Mouse (Mus musculus) neural tube, embryonic 13.5 days (tissue): Measurements from ENCODE around the gene Platr17. TPM values are rescaled to one million over a fixed set of nuclear protein-coding genes. Genes with fewer than 3 reads are reported as not detected.

ENCODE experiments used
- ATAC-seq: fragments of 200-750 bp; cut with Nextera tagmentation; 2 replicates; pipeline ENCODE4 v1.8.0; 2017; ENCODE audit warnings: low read depth, mild to moderate bottlenecking, moderate TSS enrichment, moderate library complexity
- H3K27ac ChIP-seq: fragments of 300-500 bp; sonication (generic); replicated peaks from 2 replicates; pipeline ENCODE4 v1.5.1; 2015; ENCODE audit warnings: moderate library complexity, mild to moderate bottlenecking, inconsistent platforms
- H3K27me3 ChIP-seq: fragments of 300-500 bp; sonication (generic); 2 replicates; pipeline ENCODE4 v1.6.1; 2015; ENCODE audit warnings: mild to moderate bottlenecking, inconsistent platforms
- H3K36me3 ChIP-seq: fragments of 300-500 bp; sonication (generic); 2 replicates; pipeline ENCODE4 v1.6.1; 2015; ENCODE audit warnings: mild to moderate bottlenecking, inconsistent platforms
- H3K4me1 ChIP-seq: fragments of 300-500 bp; sonication (generic); replicated peaks from 2 replicates; pipeline ENCODE4 v1.6.1; 2015; ENCODE audit warnings: inconsistent platforms
- H3K4me2 ChIP-seq: fragments of 300-500 bp; sonication (generic); 2 replicates; pipeline ENCODE4 v1.6.1; 2015; ENCODE audit warnings: inconsistent platforms, mild to moderate bottlenecking, moderate library complexity
- H3K4me3 ChIP-seq: fragments of 300-500 bp; sonication (generic); 2 replicates; pipeline ENCODE4 v1.5.1; 2015; ENCODE audit warnings: mild to moderate bottlenecking, inconsistent platforms
- H3K9ac ChIP-seq: fragments of 300-500 bp; sonication (generic); 2 replicates; pipeline ENCODE4 v1.6.1; 2015; ENCODE audit warnings: moderate library complexity, mild to moderate bottlenecking, inconsistent platforms
- H3K9me3 ChIP-seq: fragments of 300-500 bp; sonication (generic); 2 replicates; pipeline ENCODE4 v1.6.1; 2016; ENCODE audit warnings: inconsistent platforms
- WGBS: fragments of 180-500 bp; shearing (Covaris S2); methylation state at CpG from one replicate; pipeline ENCODE4 v1.1.7; 2015; 5-methylcytosine and 5-hydroxymethylcytosine counted together
- polyA plus RNA-seq: library from polyadenylated mRNA; unstranded; fragments of >200 nt; fragmentation: Nextera tagmentation; extraction: Ambion mirVana; gene quantifications from 2 replicates; pipeline ENCODE4 v1.2.1, GENCODE M21; 2015

Platr17 gene
- polyA plus RNA-seq, 1 experiment from 2014 or later, result 0.43 TPM

DNA sequence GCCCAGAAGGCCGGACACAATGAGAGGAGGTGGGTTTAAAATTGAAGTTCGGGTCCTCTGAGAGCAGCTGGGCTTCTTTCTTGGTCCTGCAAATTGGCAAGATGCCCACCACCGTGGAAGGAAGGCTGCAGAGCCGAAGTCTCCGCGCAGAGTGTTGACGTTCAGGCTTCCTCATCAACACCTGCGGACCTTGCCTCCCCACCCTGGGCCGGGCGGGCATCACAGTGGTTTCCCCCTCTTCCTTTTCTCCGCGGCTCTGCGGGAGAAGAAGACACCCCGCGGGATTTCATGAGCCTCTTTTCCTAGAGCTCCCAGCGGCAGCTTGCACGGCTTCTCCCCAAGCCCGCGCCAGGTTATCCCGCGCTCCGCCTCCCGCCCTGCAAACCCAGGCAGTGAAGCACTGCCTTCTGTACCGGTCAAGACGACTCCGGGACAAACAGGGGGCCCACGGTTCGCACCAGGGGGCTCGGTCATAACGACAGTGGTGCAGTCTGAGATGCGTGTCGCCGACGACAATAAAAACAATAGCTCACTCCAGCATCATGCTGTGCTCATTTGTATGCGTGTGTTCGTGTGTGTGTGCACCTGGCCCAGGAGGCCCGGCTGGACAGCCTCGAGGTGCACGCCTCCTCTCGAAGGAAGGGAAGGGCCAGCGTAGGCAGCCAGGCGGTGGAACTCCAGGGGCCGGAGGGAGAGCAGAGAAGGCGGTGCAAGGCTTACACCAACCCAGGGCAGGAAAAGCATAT lies 3.6 kb downstream of the Platr17 start:
- no peaks in the 10 kb centered on the region for H3K9me3 ChIP-seq

DNA sequence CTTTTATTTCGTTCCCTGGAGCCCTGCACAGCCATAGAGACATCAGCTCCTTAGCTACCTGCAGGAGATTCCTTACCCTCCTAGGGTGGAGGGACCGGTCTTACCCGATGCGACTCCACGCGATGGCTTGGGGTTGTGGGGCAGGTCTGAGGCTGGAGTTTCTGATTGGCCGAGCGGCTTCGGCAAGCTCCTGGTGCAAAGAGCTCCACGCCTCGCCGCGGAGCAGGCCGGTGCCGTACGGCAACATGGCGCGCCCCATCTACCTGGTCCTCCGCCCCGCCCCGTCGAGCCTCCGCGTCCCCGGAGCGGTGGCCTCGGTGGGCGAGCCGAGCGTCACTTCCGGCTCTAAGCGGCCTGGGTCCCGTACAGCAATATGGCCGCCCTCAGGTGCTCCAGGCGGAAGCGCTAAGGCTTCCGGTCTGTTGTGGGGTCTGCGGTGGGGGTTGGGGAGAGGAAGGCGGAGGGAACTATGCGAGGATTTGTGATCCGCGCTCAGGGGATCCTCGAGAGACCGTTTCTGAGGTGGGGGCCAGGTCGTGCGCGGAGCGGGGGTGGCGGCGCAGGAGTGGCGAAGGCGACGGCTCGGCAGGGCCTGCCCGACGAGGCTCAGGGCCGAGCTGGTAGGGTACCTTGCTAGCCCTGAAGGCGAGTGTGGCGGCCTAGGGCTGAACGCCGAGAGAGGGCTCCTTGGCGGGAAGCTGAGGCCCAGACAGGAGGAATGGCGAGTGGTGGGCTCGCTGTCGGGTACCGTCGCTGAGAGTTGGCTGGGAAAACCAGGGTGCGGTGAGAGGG lies 4.3 kb downstream of the Platr17 start, which contains the start of gene Daxx:
Gene Daxx (plus strand): TSS at position 338 of the 792 bp plus-strand sequence.
- Histone ChIP-seq H3K4me1 (peaks cover 41% of the 10 kb centered on the region), H3K4me3 (peak within 1 kb of the TSS; percentile 88), H3K27ac (peak within 1 kb of the TSS; percentile 94), H3K27me3 (no peaks in the 10 kb centered on the region), H3K36me3 (peaks cover 36% of the 10 kb centered on the region), H3K4me2 (peak within 1 kb of the TSS; percentile 94), H3K9ac (peak within 1 kb of the TSS; percentile 92), H3K9me3 (no peaks in the 10 kb centered on the region)
- WGBS, result under 1% methylated on average over 68 of the region's 68 CpGs
- ATAC-seq, result peak; percentile 96

More for the DNA sequence above, 3.6 kb downstream of the Platr17 start:
- Histone ChIP-seq H3K4me2 (peak overlapping the region; percentile 94), H3K9ac (peak overlapping the region; percentile 82), H3K36me3 (peaks cover 28% of the 10 kb centered on the region), H3K4me1 (peaks cover 35% of the 10 kb centered on the region), H3K27ac (peak overlapping the region; percentile 94), H3K27me3 (no peaks in the 10 kb centered on the region), H3K4me3 (peak overlapping the region; percentile 88)
- ATAC-seq, result no peak; the same call in 1 of the 2 replicates
- under 1% methylated on average over 41 of the region's 44 CpGs for WGBS

DNA sequence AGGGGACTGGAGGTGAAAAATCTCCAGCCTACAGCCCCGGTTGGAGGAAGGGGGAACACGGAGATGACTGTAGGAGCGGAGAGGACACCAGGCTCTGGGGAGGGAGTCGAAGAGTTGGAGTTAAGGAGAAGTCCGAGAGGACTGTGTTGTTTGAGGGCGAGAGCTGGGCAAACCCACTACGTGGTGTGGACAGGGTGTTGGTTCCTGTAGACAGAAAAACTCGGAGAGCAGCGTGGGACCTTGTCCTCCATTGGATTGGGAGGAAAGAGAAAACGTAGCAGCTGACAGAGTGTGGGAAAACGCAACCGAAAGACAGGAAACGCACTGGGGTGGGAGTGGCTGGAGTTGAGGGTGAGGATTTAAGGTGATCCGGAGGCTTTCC lies 4.9 kb downstream of the Platr17 start:
- peak overlapping the region; percentile 94 for H3K27ac ChIP-seq
- H3K9ac ChIP-seq, result peak overlapping the region; percentile 92
- H3K9me3 ChIP-seq, result no peaks in the 10 kb centered on the region
- H3K4me1 ChIP-seq, result peaks cover 46% of the 10 kb centered on the region
- H3K36me3 ChIP-seq, result peaks cover 40% of the 10 kb centered on the region
- H3K4me3 ChIP-seq, result peak overlapping the region; percentile 88
- peak overlapping the region; percentile 94 for H3K4me2 ChIP-seq
- under 1% methylated on average over 14 of the region's 14 CpGs for WGBS
- no peaks in the 10 kb centered on the region for H3K27me3 ChIP-seq
- no peak for ATAC-seq

DNA sequence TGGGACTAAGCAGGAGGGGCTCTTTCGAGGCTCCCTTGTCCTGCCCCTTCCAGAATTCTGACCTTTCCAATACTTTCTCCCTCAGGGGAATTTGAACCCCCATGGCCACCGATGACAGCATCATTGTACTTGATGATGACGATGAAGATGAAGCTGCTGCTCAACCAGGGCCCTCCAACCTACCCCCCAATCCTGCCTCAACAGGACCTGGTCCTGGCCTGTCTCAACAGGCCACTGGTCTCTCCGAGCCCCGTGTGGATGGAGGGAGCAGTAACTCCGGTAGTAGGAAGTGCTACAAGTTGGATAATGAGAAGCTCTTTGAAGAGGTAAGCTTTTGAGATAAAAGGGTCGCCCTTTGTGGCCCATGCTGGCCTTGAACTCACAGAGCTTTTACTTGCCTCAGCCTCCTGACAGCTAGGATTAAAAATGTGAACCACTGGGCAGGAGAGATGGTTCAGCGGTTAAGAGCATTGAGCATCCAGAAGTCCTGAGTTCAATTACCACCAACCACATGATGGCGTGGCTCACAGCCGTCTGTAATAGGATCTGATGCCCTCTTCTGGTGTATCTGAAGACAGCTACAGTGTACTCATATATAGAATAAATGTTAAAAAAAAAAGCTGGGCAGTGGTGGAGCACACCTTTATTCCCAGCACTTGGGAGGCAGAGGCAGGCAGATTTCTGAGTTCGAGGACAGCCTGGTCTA lies 5.6 kb downstream of the Platr17 start:
- 55% methylated on average over 11 of the region's 11 CpGs for WGBS
- H3K4me2 ChIP-seq, result peak overlapping the region; percentile 94
- peak overlapping the region; percentile 92 for H3K9ac ChIP-seq
- H3K27me3 ChIP-seq, result no peaks in the 10 kb centered on the region
- H3K36me3 ChIP-seq, result peaks cover 44% of the 10 kb centered on the region
- ATAC-seq, result no peak
- H3K4me3 ChIP-seq, result peak overlapping the region; percentile 88
- peak overlapping the region; percentile 94; the same call in 1 of the 2 replicates for H3K27ac ChIP-seq
- H3K4me1 ChIP-seq, result peaks cover 52% of the 10 kb centered on the region
- no peaks in the 10 kb centered on the region for H3K9me3 ChIP-seq

DNA sequence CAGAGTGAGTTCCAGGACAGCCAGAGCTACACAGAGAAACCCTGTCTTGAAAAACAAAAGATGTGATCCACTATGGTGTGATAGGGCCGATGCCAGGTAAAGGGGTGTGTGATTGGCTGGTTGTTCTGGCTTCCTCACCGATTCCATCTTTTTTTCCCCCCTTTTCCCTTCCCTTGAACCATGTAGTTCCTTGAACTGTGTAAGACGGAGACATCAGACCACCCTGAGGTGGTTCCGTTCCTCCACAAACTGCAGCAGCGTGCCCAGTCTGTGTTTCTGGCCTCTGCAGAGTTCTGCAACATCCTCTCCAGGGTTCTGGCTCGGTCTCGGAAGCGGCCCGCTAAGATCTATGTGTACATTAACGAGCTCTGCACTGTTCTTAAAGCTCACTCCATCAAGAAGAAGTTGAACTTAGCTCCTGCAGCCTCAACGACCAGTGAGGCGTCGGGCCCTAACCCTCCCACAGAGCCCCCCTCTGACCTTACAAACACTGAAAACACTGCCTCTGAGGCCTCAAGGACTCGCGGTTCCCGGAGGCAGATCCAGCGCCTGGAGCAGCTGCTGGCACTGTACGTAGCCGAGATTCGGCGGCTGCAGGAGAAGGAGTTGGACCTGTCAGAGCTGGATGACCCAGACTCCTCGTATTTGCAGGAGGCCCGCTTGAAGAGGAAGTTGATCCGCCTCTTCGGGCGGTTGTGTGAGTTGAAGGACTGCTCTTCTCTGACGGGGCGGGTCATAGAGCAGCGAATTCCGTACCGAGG lies 6.3 kb downstream of the Platr17 start:
- ATAC-seq, result no peak
- 91% methylated on average over 31 of the region's 31 CpGs for WGBS
- no peak overlapping the region for H3K27ac ChIP-seq
- H3K4me1 ChIP-seq, result peaks cover 53% of the 10 kb centered on the region
- no peaks in the 10 kb centered on the region for H3K9me3 ChIP-seq
- no peaks in the 10 kb centered on the region for H3K27me3 ChIP-seq
- no peak overlapping the region for H3K4me3 ChIP-seq
- H3K4me2 ChIP-seq, result no peak overlapping the region
- no peak overlapping the region for H3K9ac ChIP-seq
- peaks cover 44% of the 10 kb centered on the region for H3K36me3 ChIP-seq

DNA sequence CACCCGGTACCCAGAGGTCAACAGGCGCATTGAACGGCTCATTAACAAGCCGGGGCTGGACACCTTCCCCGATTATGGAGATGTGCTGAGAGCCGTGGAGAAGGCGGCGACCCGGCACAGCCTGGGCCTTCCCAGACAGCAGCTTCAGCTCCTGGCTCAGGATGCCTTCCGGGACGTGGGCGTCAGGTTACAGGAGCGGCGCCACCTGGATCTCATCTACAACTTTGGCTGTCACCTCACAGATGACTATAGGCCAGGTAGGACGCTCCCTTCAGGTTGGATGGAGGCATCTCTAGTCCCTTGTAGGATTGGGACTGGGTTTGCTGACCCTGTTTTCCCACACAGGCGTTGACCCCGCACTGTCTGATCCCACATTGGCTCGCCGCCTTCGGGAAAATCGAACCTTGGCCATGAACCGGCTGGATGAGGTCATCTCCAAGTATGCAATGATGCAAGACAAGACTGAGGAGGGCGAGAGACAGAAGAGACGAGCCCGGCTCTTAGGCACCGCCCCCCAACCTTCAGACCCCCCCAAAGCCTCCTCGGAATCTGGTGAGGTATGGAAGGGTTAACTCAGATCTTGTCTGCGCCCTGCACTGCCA lies 7.0 kb downstream of the Platr17 start:
- no peak overlapping the region for H3K4me2 ChIP-seq
- H3K9me3 ChIP-seq, result no peaks in the 10 kb centered on the region
- no peak overlapping the region for H3K9ac ChIP-seq
- no peak for ATAC-seq
- peaks cover 44% of the 10 kb centered on the region for H3K36me3 ChIP-seq
- H3K4me3 ChIP-seq, result no peak overlapping the region
- WGBS, result 93% methylated on average over 28 of the region's 28 CpGs
- H3K27ac ChIP-seq, result no peak overlapping the region
- peaks cover 58% of the 10 kb centered on the region for H3K4me1 ChIP-seq
- no peaks in the 10 kb centered on the region for H3K27me3 ChIP-seq

DNA sequence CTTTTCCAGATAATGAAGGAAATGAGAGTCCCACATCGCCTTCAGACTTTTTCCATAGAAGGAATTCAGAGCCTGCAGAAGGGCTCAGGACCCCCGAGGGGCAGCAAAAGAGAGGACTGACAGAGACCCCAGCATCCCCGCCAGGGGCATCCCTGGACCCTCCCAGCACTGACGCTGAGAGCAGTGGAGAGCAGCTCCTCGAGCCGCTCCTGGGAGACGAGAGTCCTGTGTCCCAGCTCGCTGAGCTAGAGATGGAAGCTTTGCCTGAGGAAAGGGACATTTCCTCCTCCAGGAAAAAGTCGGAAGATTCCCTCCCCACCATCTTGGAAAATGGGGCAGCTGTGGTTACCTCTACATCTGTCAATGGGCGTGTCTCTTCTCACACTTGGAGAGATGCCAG lies 8.3 kb downstream of the Platr17 start:
- H3K4me2 ChIP-seq, result no peak overlapping the region
- peaks cover 64% of the 10 kb centered on the region for H3K4me1 ChIP-seq
- H3K9me3 ChIP-seq, result no peaks in the 10 kb centered on the region
- no peak overlapping the region for H3K27ac ChIP-seq
- ATAC-seq, result no peak
- 93% methylated on average over 10 of the region's 10 CpGs for WGBS
- no peak overlapping the region for H3K9ac ChIP-seq
- H3K36me3 ChIP-seq, result peaks cover 56% of the 10 kb centered on the region
- H3K27me3 ChIP-seq, result no peaks in the 10 kb centered on the region
- no peak overlapping the region for H3K4me3 ChIP-seq

DNA sequence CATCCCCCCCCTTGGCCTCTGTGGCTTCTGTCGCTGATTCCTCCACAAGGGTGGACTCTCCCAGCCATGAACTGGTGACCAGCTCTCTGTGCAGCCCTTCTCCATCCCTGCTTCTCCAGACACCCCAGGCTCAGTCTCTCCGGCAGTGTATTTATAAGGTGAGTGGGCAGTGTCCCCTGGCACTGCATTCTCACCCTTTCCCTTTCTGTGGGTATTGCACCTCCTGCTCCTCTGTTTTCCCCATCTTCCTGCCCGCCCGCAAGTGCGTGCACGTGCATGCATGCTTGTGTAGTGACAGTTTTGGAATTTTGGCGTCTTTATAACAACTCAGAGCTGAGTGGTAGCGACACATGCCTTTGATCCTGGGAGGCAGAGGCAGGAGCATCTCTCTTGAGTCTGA lies 9.0 kb downstream of the Platr17 start:
- no peak for ATAC-seq
- no peaks in the 10 kb centered on the region for H3K9me3 ChIP-seq
- 96% methylated on average over 8 of the region's 8 CpGs for WGBS
- H3K27ac ChIP-seq, result no peak overlapping the region
- H3K4me3 ChIP-seq, result no peak overlapping the region
- no peaks in the 10 kb centered on the region for H3K27me3 ChIP-seq
- H3K4me1 ChIP-seq, result peaks cover 70% of the 10 kb centered on the region
- no peak overlapping the region for H3K4me2 ChIP-seq
- peaks cover 60% of the 10 kb centered on the region for H3K36me3 ChIP-seq
- no peak overlapping the region for H3K9ac ChIP-seq

DNA sequence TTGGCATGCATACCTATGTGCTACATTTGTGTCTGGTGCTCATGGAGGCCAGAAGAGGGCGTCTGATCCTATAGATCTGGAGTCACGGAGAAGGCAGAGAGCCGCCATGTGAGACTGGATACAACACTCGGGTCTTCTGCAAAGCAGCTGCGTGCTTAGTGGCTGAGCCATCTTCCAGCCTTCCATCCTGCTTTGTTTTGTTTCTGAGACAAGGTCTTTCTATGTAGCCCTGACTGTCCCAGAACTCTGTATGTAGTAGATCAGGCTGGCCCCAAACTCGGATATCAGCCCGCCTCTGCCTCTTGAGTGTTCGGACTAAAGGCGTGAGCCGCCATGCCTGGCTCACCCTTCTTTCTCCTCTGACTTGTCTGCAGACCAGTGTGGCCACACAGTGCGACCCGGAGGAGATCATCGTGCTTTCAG lies 10.0 kb downstream of the Platr17 start:
- H3K4me2 ChIP-seq, result peak overlapping the region; percentile 66
- peak overlapping the region; percentile 51 for H3K4me3 ChIP-seq
- WGBS, result 73% methylated on average over 13 of the region's 13 CpGs
- no peaks in the 10 kb centered on the region for H3K9me3 ChIP-seq
- H3K9ac ChIP-seq, result peak overlapping the region; percentile 70; the same call in 1 of the 2 replicates
- H3K4me1 ChIP-seq, result peaks cover 78% of the 10 kb centered on the region
- no peak for ATAC-seq
- peaks cover 60% of the 10 kb centered on the region for H3K36me3 ChIP-seq
- peak overlapping the region; percentile 85; the same call in 1 of the 2 replicates for H3K27ac ChIP-seq
- no peaks in the 10 kb centered on the region for H3K27me3 ChIP-seq

DNA sequence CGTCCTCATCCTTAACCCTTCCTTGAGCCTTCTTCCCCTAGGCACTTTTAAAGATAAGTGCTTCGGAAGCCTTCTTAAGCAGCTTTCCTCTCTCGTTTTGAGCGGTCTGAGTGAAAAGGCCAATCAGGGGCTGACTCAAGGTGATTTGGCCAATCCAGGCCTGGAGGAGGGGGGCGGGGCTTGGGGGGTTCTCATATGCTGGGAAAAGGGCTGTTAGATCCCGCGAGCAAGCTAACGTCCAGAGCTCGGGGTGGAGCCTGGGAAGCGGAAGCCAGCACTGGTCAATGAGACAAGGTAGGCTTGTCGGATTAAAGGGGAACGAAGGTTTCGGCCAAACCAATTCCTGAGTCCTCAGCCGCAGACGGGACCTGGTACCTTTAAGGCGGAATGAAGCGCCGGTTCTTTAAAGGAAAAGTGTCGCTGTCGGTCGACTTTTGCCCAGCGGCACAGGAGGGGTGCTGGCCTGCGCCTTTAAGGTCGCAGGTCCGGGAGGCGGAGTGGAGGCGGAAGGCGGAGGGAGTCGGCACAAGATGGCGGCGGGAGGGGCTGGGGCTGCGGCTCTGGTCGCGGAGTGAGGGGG lies 10.8 kb downstream of the Platr17 start, which contains the start of the genes Tapbp and Zbtb22:
Gene Tapbp (plus strand): TSS at position 229 of the 580 bp plus-strand sequence.
Gene Zbtb22 (plus strand): TSS at position 234 of the 580 bp plus-strand sequence.
- Histone ChIP-seq H3K27me3 (no peaks in the 10 kb centered on the region), H3K36me3 (peaks cover 56% of the 10 kb centered on the region), H3K4me2 (peak within 1 kb of the TSS; percentile 66), H3K4me3 (peak within 1 kb of the TSS; percentile 51), H3K4me1 (peaks cover 78% of the 10 kb centered on the region), H3K27ac (peak within 1 kb of the TSS; percentile 85), H3K9ac (peak within 1 kb of the TSS; percentile 70), H3K9me3 (no peaks in the 10 kb centered on the region)
- peak; percentile 88 for ATAC-seq
- WGBS, result under 1% methylated on average over 33 of the region's 34 CpGs
